Mouse (Mus musculus) bone marrow, adult 2 months (tissue): ENCODE data around the gene Mcpt8. TPM values are rescaled to one million over a fixed set of nuclear protein-coding genes. Genes with fewer than 3 reads are reported as not detected.
"Not testable (repeated sequence)": the region's sequence is repeated elsewhere in the genome, so short reads cannot be mapped to it uniquely, and the experiment has no call there.

Experiments used
- H3K27ac ChIP-seq: fragments of 200-500 bp; 2 replicates; pipeline ENCODE4 v1.5.1; 2012; ENCODE audit warnings: low read depth, mild to moderate bottlenecking, control low read depth, inconsistent platforms, low read length; ENCODE audit not compliant: control insufficient read depth, poor library complexity, insufficient read depth
- H3K4me1 ChIP-seq: fragments of 200-500 bp; 2 replicates; pipeline ENCODE4 v1.6.1; 2011; ENCODE audit warnings: low read length; ENCODE audit not compliant: control insufficient read depth, insufficient read depth
- H3K4me3 ChIP-seq: fragments of 200-500 bp; replicated peaks from 2 replicates; pipeline ENCODE3; 2011; ENCODE audit warnings: mild to moderate bottlenecking, low read depth, low read length, control low read depth; ENCODE audit not compliant: control insufficient read depth
- CTCF ChIP-seq: fragments of 200-500 bp; IDR thresholded peaks from 2 replicates; pipeline ENCODE4 v1.5.1; 2011; ENCODE audit warnings: low read length, control low read depth; ENCODE audit not compliant: control insufficient read depth, insufficient read depth
- POLR2A ChIP-seq: fragments of 200-500 bp; IDR thresholded peaks from 2 replicates; pipeline ENCODE4 v1.6.1; 2011; ENCODE audit warnings: low read depth, mild to moderate bottlenecking, control low read depth, low read length, borderline replicate concordance; ENCODE audit not compliant: control insufficient read depth
- WGBS: fragments of 180-500 bp; shearing (Covaris S2); methylation state at CpG from one replicate; pipeline ENCODE4 v1.1.7; 2018; 5-methylcytosine and 5-hydroxymethylcytosine counted together
- polyA plus RNA-seq: library from polyadenylated mRNA; stranded (reverse); fragments of >200 nt; gene quantifications from 2 replicates; pipeline ENCODE4 v1.2.4, GENCODE M21; 2011; ENCODE audit warnings: low replicate concordance; ENCODE audit not compliant: missing spikeins, insufficient read depth, insufficient read length

The Mcpt8 gene
- polyA plus RNA-seq, result 15.4 and 51.6 TPM in 2 replicates

DNA sequence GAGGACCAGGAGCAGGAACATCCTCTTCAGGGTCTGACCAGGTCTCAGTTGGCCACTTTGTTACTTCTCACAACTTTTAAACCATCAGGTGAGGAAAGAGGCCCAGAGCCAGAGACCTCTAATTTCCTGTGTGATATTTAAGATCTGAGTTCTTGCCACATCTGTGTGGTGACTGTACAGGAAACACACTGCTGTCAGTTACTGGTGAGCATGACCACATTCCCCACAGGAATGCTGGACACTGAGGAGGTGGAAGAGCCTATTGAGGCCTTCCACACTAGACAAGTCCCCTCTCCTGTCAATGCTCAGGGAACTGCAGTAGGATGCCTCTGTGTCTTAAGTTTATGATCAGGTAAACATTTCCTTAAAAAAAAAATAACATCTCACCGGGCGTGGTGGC lies at the start of gene Mcpt8:
TSS of gene Mcpt8 (minus strand) at position 107 of the 400 bp plus-strand sequence.
- Histone ChIP-seq H3K4me3 (no peak within 1 kb of the TSS), H3K27ac (no peak within 1 kb of the TSS), H3K4me1 (no peaks in the 10 kb centered on the region; the same call in 1 of the 2 replicates)
- TF ChIP-seq CTCF, result no peak
- WGBS, result 57% methylated on average over 2 of the region's 2 CpGs

DNA sequence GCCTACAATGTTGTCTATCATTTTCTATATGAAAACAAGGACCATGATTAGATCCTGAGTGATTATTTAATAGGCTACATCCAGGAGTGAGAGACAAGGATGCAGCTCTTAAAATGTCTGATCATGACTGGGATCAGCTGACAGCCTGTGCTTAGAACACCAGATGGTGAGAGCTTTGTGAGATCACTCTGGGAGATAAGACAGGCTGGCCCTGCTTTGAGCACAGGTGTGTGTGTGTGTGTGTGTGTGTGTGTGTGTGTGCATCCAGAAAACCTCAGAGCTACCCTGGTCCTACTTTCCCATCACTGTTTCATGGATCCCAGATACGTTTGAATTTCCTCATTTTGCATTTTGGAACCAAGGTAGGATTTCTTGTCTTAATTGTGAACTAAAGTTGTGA lies 48.6 kb upstream of the Mcpt8 start:
- 47% methylated on average over 1 of the region's 1 CpGs for WGBS
- not testable (repeated sequence) for H3K4me1 ChIP-seq, H3K27ac ChIP-seq, H3K4me3 ChIP-seq

DNA sequence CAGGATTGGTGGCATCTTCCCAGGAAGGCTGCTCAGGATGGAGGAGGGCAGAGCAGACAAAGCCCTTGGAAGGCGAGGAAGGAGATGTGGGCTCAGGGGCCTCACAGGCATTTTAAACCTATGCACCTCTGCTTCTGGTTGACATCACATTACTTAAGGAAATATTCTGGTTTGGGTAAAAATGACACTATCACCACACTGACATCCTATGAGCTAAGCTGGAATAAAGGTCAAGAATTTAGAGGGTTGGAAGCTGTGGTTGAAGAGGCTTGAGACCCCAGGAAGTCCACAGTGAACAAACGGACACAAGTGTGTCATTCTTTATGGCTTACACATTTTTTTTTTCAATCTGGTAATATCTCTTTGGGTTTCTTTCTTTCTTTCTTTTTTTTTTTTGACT lies 47.4 kb upstream of the Mcpt8 start, which contains the start of gene Gzmd:
TSS of gene Gzmd (minus strand) at position 101 of the 400 bp plus-strand sequence.
- WGBS, result 53% methylated on average over 2 of the region's 2 CpGs
- H3K4me3 ChIP-seq, H3K4me1 ChIP-seq, H3K27ac ChIP-seq: not testable (repeated sequence)

DNA sequence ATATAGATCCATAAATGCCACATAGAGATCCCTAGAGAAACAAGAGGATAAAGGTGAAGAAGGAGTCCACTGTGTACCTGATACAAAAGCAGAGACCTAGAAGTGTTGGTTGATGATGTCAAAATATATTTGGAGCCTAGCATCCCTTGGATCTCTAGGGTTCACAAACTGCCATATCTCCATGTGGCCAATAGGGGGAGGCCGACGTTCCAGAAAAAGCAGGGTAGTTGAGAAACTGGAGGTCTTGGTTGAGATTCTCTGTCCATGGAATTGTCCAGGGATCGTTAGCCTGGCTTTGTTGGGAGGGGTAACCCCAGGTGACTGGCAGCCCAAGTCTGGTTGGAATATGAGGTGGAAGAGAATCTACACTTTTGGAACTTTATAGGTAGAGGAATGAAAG lies 43.3 kb upstream of the Mcpt8 start:
- no peaks in the 10 kb centered on the region for H3K4me1 ChIP-seq
- H3K4me3 ChIP-seq, result no peak overlapping the region
- no peak overlapping the region for H3K27ac ChIP-seq
- 41% methylated on average over 3 of the region's 3 CpGs for WGBS
- TF ChIP-seq POLR2A (no peak), CTCF (0 out of 2 replicates have a peak, but pooled peaks have one; percentile 4)

DNA sequence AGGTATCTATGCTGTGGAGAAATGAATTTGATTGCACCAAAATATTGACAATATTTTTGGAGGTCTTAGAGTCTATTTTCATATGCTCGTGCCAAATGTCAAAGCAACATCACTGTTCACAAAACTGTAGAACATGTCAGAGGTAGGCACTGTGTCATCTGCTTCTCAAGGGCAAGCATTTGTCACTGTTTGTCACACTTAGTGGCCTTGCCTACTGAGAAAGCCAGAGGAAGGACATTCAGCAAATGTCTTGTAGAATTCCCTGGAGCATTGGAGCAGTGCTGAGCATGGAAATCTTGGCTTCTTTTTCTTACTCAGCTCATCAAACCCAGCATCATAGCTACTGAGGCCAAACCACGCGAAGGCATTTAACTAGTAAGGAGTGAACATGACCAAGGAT lies 38.4 kb upstream of the Mcpt8 start:
- Histone ChIP-seq H3K4me3 (no peak overlapping the region), H3K27ac (no peak overlapping the region), H3K4me1 (no peaks in the 10 kb centered on the region)
- 71% methylated on average over 3 of the region's 3 CpGs for WGBS
- TF ChIP-seq CTCF, result no peak
- TF ChIP-seq POLR2A, result no peak

DNA sequence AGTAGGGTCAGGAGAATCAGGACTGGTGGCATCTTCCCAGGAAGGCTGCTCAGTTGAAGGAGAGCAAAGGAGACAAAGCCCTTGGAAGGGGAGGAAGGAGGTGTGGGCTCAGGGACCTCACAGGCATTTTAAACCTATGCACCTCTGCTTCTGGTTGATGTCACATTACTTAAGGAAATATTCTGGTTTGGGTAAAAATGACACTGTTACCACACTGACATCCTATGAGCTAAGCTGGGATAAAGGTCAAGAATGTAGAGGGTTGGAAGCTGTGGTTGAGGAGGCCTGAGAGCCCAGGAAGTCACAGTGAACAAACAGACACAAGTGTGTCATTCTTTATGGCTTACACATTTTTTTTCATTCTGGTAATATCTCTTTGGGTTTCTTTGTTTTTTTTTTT lies 35.5 kb upstream of the Mcpt8 start, which contains the start of gene Gzme:
TSS of gene Gzme (minus strand) at position 101 of the 400 bp plus-strand sequence.
- H3K27ac ChIP-seq, result no peak within 1 kb of the TSS

DNA sequence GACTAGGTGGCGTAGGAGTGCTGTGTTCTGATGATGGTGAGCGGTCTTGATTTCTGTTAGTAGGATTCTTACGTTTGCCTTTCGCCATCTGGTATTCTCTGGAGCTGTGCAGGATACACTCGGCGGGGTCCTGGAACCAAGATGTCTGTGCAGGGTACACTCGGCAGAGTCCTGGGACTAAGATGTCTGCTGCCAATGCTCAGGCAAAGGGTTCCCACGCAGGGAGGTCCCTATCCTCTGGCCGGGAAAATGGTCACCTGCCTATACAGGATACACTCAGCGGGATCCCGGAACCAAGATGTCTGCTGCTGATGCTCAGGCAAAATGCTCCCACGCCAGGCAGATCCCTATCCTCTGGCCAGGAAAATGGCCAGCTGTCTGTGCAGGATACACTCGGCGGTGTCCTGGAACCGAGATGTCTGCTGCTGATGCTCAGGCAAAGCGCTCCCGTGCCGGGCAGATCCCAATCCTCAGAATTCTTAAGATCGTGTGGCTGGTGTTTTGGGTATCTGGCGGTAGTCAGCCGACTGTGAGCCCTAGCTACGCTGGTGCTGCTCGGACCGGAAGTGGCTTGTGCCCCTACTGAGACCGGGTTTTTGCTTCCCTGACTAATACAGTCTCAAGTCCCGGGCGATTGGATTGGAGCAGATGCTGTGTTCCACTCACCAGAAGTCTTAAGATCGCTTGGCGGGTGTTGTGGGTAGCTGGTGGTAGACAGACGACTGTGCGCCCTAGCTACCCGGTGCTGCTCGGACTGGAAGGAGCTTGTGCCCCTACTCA lies 30.6 kb upstream of the Mcpt8 start:
- not testable (repeated sequence) for H3K4me3 ChIP-seq, H3K4me1 ChIP-seq, H3K27ac ChIP-seq
- 83% methylated on average over 33 of the region's 33 CpGs for WGBS

More for the DNA sequence above, 35.5 kb upstream of the Mcpt8 start, which contains the start of gene Gzme:
- TF ChIP-seq POLR2A, result no peak
- TF ChIP-seq CTCF, result no peak
- Histone ChIP-seq H3K4me3 (no peak within 1 kb of the TSS), H3K4me1 (no peaks in the 10 kb centered on the region)

DNA sequence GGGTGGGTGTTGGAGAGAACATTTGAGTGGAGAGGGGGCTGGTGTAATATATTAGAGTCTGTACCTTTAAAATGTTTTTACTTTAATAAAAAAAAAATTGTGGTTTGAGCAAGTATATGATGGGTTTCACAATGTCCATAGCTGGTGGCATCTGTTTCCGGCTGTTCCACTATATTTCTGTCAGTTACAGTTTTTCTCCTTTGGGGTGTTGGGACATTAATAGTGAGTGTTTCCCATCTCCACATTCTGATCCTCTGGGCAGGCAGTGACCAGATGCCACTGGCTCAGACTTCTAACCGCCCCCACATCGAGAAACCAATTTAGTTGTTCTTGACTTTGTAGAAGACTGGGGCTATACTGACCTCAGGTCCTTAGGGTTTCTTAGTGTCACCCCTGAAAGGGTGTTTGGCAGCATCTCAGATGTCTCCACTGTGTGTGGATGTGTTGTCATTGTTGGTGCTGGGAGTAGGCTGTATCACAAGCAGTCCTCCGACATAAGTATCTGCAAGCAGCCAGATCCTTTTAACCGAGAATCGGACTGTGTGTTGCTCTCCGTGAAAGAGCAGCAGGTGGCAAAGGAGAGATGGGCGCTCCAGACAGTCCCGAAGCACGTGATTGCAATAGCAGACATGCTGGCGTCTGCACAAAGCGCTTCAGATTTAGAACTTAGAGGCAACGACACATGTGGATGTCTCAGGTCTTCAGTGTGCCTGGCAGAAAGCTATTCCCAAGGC lies 20.5 kb upstream of the Mcpt8 start:
- peak overlapping the region; percentile 55 for H3K27ac ChIP-seq
- H3K4me3 ChIP-seq, result no peak overlapping the region
- no peaks in the 10 kb centered on the region; the same call in 1 of the 2 replicates for H3K4me1 ChIP-seq
- TF ChIP-seq CTCF (no peak), POLR2A (no peak)
- 33% methylated on average over 13 of the region's 13 CpGs for WGBS

DNA sequence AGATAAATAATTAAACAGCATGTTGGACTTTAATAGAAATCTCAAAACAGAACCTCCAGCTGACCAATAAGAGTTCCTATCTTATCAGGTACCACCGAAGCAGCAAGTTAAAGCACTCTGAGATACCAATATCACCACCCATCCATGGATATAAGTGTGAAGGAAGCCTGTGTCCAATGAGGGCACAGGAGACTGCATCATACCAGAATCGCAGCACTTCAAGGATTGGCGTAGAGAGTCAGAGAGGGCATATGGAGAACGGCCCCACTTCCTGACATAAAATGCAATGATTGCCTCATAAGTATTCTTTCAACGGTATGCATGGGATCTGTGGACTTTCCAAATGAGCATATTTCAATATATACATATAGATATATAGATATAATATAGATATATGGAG lies 19.9 kb upstream of the Mcpt8 start:
- H3K4me1 ChIP-seq, result no peaks in the 10 kb centered on the region; the same call in 1 of the 2 replicates
- H3K4me3 ChIP-seq, result no peak overlapping the region
- WGBS, result 25% methylated on average over 5 of the region's 5 CpGs
- TF ChIP-seq POLR2A (no peak), CTCF (no peak)
- H3K27ac ChIP-seq, result no peak overlapping the region
